Mouse (Mus musculus) lung, adult 2 months (tissue): ENCODE data around the gene Fam89b.

Experiments used
- CTCF ChIP-seq: fragments of 200-500 bp; IDR thresholded peaks from 2 replicates; pipeline ENCODE4 v1.5.1; 2011; ENCODE audit warnings: mild to moderate bottlenecking, low read length, control low read depth; ENCODE audit not compliant: insufficient read depth
- POLR2A ChIP-seq: fragments of 200-500 bp; IDR thresholded peaks from 2 replicates; pipeline ENCODE4 v1.6.1; 2011; ENCODE audit warnings: low read depth, mild to moderate bottlenecking, control low read depth, low read length, borderline replicate concordance; ENCODE audit errors: extremely low read depth

- TF ChIP-seq CTCF (no peak), POLR2A (no peak)
Observed at GRCm38 (mm10) chr19:5734325-5734724, 4.9 kb upstream of the Fam89b start.
